Mouse (Mus musculus) Muller cell, postnatal 12 days (primary cell): ENCODE measurements at regions not wholly inside any gene's neighbourhood (a gene's known extent, or its start where the extent isn't known, plus 50 kb on each side); places are given as distances from the start of the nearest gene placed in this dataset.

Experiments
- DNase-seq: peaks from one replicate; pipeline ENCODE4 v3.0.0-alpha.2; 2015; ENCODE audit errors: inconsistent ontology term

DNA sequence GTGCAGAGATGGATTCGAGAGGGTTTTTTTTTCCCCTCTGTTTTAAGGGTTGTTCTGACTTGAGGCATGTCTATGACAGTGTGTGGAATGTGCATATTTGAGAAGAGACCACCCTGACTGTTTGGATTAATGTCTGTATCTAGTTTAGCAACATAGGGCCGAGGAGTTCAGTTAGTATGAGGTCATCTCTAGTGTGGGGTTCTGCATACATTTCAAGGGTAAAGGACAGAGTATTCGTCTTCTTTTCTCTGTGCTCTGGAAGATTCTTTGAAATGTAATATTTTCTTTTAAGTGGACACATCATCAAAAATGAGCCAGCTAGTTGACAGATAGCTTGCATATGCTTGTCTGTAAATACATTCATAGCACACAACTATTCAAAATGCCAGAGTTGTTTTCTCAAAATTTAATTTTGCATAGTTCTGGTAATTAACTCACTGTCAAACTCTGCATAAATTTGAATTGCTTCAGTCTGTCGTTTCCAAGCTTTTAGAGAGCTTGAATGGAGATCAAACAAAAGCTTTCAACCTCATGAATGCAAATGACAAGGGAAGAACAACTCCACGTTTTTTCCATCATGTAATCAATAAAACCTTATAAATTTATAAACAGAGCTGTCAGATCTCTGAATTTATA lies 415.5 kb downstream of the Adamts20 start:
- DNase-seq, result no peak

DNA sequence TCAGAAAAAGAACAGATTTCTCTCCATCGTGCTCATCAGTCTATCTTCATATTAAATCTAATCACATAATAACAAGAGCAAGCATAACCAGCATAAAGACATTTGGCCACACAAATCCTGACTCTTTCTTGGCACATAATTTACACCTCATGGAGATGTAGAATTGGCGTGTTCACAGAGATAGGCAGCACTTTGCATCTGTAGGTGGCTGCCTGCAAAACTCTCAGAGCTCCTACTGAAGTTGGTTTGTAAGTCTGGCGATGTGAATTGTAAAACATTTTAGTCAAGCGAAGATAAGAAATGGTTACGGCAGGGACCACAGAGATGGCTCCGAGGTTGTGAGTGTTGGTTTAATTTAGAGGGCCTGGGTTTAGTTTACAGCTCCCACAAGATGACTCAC lies 419.0 kb downstream of the Adamts20 start:
- DNase-seq, result no peak

DNA sequence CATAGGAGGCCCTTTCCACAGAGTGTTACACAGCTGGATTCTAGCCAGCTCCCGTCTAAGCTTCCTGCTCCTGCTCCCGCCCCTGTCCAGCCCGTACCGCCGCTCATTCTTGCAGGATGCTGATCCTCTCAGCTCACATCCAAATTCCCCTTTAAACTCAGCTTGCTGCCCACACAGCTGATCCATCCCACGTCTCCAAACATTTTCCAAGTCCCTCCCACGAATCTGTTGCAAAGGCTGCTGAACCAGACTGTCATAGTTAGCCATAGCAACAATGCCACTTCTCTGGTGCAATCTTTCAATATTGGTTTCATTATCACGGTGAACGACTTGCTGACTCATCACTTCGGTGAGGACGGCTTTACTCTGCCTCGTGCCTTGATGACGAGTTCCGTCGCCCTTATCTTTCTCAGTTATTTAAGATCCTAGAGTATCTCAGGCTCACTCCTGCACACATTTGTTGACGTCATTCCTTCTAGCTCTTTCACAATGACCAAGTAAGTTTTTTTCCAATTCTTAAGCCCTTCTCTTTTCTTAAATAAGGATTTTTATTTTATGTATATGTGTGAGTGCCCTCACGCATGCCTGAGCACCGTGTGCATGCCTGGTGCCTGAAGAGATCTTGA lies 420.0 kb downstream of the Adamts20 start:
- no peak for DNase-seq

DNA sequence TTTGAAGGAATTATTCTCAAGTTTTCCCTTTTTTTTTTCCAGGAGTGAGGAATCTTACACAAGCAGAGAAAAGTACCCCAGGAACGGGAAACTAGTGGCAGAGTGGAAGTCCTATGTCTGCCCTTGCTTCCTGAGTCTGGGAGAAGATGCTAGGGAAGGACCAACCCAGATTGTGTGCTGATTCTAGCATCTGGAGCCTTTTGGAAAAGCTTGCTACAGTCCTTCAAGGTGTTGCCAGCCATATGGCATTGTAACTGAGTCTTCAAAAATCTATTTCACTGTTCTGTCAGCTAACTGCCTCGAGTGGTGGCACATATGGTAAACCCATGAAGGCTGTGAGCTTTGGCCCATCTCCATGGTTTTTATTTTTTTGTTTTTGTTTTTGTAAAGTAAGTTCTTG lies 432.3 kb downstream of the Adamts20 start:
- DNase-seq, result no peak

DNA sequence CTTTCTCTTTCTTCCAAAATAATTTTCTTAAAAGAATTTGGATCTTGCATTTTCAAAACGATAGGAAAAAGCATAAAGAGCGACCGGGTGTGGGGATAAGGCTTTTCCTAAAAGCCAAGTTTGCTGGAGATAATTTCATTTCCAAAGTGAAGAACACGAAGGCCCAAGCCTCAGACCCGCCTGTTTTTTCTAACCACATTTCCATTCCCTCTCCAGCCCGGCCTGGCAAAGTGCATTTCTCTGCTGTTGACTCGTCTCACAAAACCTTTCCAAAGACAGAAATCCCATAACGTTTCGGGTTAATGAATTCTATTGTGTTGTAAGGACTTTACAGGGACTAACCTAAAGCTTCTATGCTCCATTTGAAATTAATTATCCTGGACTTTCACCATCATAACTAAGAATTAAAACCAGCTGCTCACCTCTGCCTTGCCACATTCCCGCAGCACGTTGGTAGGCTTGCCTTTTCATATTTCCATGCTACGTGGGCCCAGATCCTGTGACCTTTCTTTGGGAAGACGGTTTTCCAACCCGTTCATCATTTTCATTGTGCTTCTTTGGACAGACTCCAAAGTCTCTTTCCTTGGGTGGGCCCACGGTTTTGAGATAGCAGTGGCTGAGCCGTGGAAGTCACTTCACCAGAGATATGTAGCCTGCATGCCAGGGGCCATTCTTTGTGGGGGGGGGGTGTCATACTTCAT lies 430.5 kb upstream of the Prickle1 start:
- no peak for DNase-seq

DNA sequence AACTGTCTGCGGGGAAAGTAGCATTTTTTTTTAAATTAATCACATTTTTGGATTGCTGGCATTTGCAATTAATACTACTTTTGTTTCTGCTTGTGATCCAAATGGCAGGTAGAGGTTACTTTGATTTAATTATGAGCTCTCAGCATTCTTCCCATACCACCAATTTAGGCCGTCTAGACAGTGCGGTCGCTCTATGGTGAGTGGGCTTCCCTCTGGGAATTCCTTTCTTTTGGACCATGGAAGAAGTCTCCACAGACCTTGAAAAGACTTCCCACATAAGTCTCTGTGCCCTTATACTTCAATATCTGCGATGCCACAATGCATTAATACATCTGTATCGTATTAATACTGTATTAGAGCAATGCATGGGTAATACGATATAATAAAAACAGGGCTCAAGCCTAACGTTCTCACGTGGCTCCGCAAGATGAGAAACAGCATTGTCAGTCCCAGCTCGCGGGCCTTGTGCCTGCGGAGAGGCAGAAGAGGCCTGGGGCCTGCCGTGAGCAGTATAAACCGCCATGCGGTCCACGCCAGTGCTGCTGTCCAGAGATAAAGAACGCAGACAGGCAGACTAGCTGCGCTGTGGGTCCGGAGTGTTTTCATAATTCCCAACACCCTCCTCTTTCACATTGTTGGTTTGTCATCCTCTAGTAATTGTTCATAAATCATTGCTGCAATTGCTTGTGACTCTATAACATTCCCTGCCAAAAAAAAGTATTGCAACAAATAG lies 429.7 kb upstream of the Prickle1 start:
- no peak for DNase-seq

DNA sequence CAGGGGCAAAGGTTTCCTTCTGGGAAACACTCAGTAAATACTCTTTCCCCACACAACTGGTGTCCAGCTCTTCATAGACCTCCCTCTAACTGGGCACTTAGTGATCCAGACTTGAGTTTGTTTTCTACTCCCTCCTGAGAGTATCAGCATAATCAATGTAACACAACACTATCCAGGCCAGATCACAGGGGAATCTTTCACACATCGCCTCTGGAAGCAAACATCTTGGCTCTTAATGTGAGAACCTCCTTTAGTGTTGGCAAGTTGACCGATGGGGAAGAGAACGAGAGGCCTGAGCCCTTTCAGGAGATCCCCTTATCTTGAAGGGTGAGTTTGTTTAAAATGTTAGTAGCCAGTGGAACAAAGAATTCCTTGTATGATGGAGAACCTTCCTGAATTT lies 429.1 kb upstream of the Prickle1 start:
- no peak for DNase-seq

DNA sequence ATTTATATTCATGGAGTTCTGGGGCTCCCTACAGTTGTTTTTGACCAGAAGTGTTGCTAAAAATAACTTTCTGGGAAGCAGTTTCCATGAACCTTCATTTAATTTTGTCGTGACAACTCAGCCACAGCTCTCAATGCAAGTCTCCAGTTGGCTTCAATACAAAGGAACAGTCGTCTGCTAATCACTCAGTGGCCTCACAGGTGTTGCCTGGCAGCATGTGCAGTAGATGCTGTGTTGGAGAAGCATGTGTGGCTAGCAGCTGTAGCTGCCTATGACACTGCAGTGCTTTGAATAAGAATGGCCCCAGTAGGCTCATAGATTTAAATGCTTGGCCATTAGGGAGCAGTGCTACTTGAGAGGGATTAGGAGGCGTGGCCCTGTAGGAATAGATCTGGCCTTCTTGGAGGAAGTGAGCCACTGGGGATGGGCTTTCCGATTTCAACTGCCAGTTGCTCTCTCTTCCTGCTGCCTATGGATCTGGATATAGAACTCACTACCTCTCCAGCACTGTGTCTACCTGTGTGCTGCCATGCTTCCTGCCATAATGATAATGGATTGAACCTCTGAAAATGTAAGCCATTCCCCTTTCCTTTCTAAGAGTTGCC lies 428.5 kb upstream of the Prickle1 start:
- DNase-seq, result no peak

DNA sequence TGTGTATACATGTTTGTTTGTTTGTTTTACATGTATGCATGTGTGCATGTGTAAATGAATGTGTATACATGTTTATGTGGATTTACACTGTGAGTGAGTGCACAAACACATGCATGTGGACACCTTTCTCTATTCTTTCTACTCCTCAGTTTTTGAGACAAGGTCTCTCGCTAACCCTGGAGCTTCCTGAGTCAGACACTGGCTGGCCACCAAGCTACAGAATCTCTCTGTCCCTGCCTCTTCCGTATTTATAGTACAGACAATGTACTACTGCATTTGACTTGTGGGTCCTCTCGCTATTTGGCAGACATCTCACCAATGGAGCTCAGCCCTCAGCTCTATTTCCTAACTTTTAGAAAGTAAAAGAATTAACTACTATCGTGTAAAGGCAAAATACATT lies 427.8 kb upstream of the Prickle1 start:
- no peak for DNase-seq

DNA sequence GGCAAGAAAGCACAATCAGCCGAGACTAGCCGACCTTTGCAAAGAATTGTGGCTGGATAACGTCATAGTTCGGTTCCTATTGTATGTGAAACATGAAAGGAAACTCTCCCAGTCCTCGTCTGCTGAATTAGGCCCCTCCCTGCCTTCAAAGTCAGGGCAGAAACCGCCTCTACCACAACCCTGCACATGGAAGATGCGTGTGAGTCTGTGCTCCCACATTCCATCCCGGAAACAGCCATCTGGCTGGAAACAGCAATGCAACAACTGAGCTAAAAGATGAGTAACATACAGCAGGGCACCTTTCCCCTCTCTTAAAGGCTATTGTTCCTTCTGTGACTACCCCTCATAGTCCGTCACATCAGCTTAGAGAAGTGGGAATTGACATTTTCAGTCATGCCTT lies 422.1 kb upstream of the Prickle1 start:
- no peak for DNase-seq

DNA sequence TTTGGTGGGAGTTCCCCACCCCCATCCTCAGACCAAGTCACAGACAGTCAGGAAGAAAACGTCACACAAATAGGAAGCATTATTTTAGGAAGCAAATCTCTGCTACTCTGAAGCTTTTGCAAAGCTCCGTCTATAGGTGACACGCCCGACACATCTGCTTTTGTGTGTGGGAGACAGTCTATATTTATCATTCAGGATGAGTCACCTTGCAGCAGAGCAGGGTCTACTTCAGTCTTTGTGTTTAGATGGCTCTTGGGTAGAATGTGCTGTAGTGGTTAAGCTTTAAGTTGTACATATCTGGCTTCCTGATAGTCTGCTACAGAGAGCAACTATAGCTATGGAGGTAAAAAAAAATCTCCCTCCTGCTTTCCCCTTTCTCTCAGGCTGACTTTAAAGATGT lies 415.8 kb upstream of the Prickle1 start:
- no peak for DNase-seq

DNA sequence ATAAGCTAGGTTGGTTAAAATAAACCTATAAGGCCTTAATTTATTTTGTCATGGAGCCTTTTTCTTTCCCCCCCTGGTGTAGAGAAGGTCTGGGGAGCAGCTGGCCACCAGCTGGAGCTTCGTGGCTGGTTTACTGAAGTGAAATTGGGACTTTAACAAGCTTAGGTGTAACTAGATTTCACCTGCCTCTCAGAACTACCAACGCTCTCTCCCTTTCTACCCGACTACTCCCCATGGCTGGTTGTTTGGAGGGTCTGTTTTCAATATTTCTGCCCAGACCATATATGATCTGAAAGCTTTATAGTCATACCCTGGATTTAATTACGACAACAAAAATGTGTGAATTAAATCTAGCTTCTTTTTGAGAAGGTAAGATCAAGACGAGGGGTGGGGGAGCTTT lies 410.4 kb upstream of the Prickle1 start:
- no peak for DNase-seq

DNA sequence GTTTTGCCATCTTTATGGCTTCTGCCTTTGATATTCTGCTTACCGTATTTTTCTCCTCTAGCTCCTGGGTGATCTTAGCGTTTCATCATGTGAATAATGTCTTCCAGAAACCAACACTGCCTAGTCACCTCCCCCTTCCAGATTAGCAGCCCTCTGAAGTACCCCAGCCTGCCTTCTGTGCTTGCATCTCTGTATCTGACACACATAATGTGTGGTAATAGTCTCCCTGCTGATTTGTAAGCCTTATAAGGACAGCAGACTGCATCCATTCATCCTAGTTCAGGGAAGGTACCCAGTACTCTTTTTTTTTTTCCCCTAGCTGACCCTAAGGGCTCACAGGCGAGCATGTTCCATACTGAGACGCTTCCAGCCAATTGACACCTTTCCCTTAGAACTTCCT lies 409.2 kb upstream of the Prickle1 start:
- no peak for DNase-seq

DNA sequence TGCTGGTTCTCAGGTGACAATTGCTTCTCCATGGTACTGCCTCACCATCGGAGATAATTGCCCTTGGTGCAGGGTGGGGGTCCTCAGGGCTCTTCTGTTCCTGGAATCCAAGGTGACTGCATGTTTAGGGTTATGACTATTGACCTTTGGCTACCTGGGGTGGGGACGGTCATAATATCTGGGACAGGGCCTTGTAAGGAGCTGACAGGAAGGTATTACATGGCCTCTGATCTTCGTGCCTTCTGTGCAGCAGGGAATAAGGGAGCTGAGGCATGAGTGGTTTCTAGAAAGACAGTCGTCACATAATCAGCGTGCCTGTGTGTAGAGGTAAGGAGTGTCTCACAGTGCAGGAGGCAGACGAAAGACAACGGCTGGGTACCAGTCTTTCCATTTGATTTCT lies 407.5 kb upstream of the Prickle1 start:
- no peak for DNase-seq

DNA sequence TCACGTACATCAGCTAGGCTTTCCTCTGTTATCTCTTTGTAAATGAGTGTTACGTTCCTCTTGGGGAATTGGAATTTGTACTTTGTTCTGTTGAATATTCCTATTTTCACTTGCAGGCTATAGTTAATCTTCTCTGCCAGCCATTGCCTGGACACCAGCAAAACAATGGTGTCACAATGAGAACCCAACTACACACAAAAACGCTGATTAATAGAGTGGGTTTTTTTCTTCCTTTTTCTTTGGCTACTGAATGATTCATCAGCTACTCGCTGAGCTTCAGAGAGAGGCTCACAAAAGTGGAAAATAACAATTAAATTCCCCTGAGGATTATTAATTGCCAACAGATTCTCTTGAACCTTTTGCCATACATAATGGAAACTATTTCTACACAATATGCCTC lies 398.9 kb upstream of the Prickle1 start:
- peak; percentile 71 for DNase-seq

DNA sequence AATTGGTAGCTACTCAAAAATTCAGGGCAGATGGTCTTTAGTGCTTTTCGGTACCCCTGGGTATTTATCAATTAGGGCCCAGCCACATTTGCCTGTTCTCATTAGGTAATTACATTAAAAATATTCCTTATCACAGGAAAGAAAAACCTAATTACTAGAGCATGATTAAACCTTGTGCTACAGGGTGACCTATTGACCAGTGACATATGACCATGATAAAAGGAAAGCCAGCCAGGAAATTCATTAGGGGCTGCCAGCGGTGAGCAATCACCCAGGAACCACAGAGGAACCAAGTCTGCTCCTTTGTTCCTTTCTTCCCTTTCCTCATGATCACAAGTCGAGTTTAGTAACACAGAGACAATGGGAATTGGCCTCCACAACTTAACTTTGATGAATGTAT lies 394.4 kb upstream of the Prickle1 start:
- DNase-seq, result peak; percentile 69

DNA sequence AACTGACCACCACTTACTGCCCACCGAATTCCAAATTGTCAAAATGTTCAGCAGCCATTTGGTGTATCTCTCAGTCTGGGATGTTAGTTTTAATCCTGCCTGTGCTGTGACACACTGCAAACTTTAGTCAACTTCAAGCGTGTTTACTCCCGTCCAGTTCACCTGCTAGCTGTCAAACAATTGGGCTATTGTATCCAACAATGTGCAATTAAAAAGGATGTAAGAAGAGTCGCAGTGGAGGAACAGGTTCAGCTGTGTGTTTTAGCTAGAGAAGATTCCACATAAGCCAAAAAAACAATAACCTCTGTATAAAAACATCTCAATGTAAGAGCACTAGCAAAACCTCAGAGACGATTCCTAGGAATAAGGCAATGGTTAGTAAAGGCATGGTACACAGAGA lies 392.7 kb upstream of the Prickle1 start:
- no peak for DNase-seq

DNA sequence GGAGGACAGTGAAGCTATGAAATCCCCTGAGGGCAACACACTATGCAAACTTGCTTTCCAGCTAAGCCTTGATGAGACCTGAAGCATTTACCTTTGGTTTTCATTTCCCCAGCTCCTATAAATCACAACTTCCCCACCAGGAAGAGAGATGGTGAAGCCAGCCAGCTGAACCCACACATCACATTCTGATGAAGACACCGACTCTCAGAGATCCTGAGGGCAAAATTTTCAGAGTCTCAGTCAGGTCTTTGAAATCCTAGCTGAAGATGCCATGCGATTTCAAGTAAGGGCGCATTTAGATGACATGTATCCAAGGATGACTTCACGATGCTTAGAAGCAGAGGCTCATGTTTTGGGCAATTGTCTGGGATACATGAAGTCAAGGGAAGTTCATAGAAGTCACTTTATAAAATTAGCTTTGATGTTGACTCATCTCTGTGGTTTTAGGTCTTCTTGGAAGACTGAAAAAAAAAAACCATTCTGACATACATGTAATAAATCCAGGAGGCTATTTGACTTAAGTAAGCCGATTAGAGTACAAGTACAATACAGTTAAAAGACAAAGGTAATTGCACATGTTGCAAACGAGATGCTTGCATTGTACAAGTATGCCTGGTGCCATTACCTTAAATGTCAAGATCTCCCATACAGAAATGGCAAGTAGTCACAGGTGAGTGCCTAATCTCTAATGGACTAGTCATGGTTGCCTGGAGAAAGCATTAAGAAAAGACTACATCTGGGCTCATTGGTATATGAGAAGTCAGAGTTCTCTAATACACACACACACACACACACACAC lies 391.1 kb upstream of the Prickle1 start:
- no peak for DNase-seq

DNA sequence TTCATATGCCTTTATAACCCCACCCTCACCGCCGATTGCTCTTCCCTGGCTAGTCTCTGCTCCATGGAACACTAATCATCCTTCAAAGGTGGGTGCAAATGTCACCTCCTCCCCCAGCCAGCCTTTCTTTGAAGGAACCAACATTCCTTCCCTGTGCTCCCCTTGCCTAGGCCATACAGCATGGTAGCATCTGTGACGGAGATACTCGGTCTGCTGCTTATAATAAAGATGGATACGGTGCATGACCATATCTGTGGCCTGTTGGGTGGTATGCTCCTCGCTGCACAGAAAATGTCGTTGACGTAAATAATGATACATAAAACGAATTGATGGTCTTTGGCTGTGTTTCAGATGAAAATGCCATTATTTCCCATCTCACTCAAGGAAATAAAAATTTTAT lies 386.4 kb upstream of the Prickle1 start:
- DNase-seq, result no peak

DNA sequence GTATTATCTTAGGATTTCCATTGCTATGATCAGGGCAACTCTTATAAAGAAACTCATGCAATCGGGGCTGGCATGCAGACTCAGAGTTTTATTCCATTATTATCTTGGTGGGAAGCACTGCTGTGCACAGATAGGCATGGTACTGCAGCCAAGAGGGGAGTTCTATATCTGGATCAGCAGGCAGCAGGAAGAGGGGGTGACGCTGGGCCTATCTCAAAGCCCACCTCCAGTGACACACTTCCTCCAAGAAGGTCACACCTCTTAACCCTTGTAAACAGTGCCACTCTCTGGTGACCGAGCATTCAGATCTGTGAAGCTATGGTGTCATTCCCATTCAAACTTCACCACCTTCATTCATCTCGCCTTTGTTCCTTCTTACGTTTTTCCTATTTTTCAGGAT lies 381.8 kb upstream of the Prickle1 start:
- no peak for DNase-seq

DNA sequence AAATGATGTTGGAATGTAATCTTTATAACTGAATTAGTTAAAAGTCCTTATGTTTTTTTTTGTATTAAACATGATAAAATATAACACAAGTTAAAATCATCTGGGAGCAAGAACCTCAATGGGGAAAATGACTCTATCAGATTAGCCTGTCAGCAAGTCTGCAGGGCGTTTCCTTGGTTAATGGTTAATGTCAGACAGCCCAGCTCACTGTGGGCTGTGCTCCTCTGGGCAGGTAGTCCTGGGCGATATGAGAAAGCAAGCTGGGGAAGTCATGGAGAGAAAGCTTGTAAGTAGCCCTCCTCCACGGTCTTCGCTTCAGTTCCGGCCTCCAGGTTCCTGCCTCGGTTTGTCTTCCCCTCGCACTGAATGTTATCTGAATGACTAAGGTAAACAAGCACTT lies 379.0 kb upstream of the Prickle1 start:
- no peak for DNase-seq
